Mouse (Mus musculus) cerebellum, adult 8-10 months (tissue): Measurements from ENCODE around the gene Aff3.

Experiments used
- DNase-seq: peaks from one replicate; pipeline ENCODE4 v3.0.0; 2022

Gene Aff3

GRCm38 (mm10) chr1:38594766-38595165 is 70.0 kb downstream of the Aff3 start:
- no peak for DNase-seq

GRCm38 (mm10) chr1:38591194-38591593 is 73.6 kb downstream of the Aff3 start:
- no peak for DNase-seq

GRCm38 (mm10) chr1:38588741-38589140 is 76.0 kb downstream of the Aff3 start:
- no peak for DNase-seq

GRCm38 (mm10) chr1:38582328-38582727 is 82.4 kb downstream of the Aff3 start:
- DNase-seq: no peak

- DNase-seq: no peak
Measured at GRCm38 (mm10) chr1:38580572-38580971, 84.2 kb downstream of the Aff3 start.

GRCm38 (mm10) chr1:38578339-38578738 is 86.4 kb downstream of the Aff3 start:
- no peak for DNase-seq

GRCm38 (mm10) chr1:38567791-38568190 is 97.0 kb downstream of the Aff3 start:
- DNase-seq: no peak

- DNase-seq: no peak
Measured at GRCm38 (mm10) chr1:38566101-38566678, 98.6 kb downstream of the Aff3 start.

GRCm38 (mm10) chr1:38565295-38565777 is 99.4 kb downstream of the Aff3 start:
- no peak for DNase-seq

GRCm38 (mm10) chr1:38562397-38563199 is 102.2 kb downstream of the Aff3 start:
- no peak for DNase-seq

GRCm38 (mm10) chr1:38561331-38561730 is 103.4 kb downstream of the Aff3 start:
- no peak for DNase-seq

- no peak for DNase-seq
Measured at GRCm38 (mm10) chr1:38560666-38561065, 104.1 kb downstream of the Aff3 start.

GRCm38 (mm10) chr1:38557615-38558014 is 107.1 kb downstream of the Aff3 start:
- no peak for DNase-seq

- DNase-seq: no peak
Measured at GRCm38 (mm10) chr1:38554546-38554945, 110.2 kb downstream of the Aff3 start.

GRCm38 (mm10) chr1:38553090-38553489 is 111.7 kb downstream of the Aff3 start:
- DNase-seq: peak; percentile 53

GRCm38 (mm10) chr1:38550579-38550978 is 114.2 kb downstream of the Aff3 start:
- DNase-seq: no peak

GRCm38 (mm10) chr1:38548671-38549661 is 115.8 kb downstream of the Aff3 start:
- DNase-seq: no peak

GRCm38 (mm10) chr1:38547685-38548084 is 117.1 kb downstream of the Aff3 start:
- DNase-seq: no peak

- DNase-seq: no peak
Measured at GRCm38 (mm10) chr1:38546696-38547095, 118.1 kb downstream of the Aff3 start.

GRCm38 (mm10) chr1:38545282-38545945 is 119.3 kb downstream of the Aff3 start:
- no peak for DNase-seq

GRCm38 (mm10) chr1:38544501-38544900 is 120.3 kb downstream of the Aff3 start:
- no peak for DNase-seq

- DNase-seq: no peak
Measured at GRCm38 (mm10) chr1:38541536-38541935, 123.2 kb downstream of the Aff3 start.
